Comparison of ENCODE assay signal across 8 mouse cellular contexts in the genomic region with DNA sequence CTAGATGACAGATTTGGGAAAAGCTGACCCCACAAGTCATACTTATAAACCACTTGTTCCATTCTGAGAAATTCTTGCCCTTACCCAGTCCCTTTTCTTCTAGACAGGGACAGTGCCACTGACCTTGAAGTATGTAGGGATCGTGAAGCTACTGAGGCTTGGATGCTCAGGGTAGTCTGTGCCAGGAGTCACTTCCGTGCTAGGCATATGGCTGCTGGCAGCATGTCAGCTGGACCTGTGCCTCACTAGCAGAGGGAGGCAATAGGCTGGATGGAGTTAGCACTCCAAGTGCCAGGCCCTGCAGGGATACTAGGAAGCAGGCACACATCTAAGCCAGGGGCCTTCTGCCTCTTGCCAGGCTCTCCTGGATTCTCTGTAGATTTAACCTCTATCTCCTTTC. TPM values are rescaled to one million over a fixed set of nuclear protein-coding genes. Genes with fewer than 3 reads are reported as not detected.
DNase-seq lines count a peak whose midpoint lies in the region; ATAC-seq lines count a peak whose summit lies in the region.

No protein-coding gene starts in this region.

- peaks cover 50% of the 10 kb centered on the region for H3K36me3 ChIP-seq in megakaryocyte, embryonic 14.5 days (replicated peaks; ENCODE audit: low read length)
- peaks cover 41% of the 10 kb centered on the region for H3K36me3 ChIP-seq in heart, embryonic 12.5 days
- peaks cover 22% of the 10 kb centered on the region for H3K36me3 ChIP-seq in liver, embryonic 15.5 days (replicated peaks)

- H3K4me2 ChIP-seq in heart, embryonic 12.5 days = peak overlapping the region; percentile 76
- H3K4me2 ChIP-seq in liver, embryonic 15.5 days = peak overlapping the region; percentile 86

- H3K4me3 ChIP-seq in megakaryocyte, embryonic 14.5 days (replicated peaks) = peak overlapping the region; percentile 93
- peak overlapping the region; percentile 62 for H3K4me3 ChIP-seq in heart, embryonic 12.5 days
- peak overlapping the region; percentile 67 for H3K4me3 ChIP-seq in liver, embryonic 15.5 days (replicated peaks)

- no peaks in the 10 kb centered on the region for H3K9me3 ChIP-seq in megakaryocyte, embryonic 14.5 days
- H3K9me3 ChIP-seq in heart, embryonic 12.5 days (replicated peaks) = no peaks in the 10 kb centered on the region
- H3K9me3 ChIP-seq in liver, embryonic 15.5 days (replicated peaks) = no peaks in the 10 kb centered on the region

- H3K4me1 ChIP-seq in megakaryocyte, embryonic 14.5 days = peaks cover 43% of the 10 kb centered on the region
- peaks cover 17% of the 10 kb centered on the region for H3K4me1 ChIP-seq in heart, embryonic 12.5 days (replicated peaks)
- H3K4me1 ChIP-seq in liver, embryonic 15.5 days (replicated peaks) = peaks cover 32% of the 10 kb centered on the region

- WGBS in heart, embryonic 12.5 days = 59% methylated on average over 2 of the region's 2 CpGs
- WGBS in liver, embryonic 15.5 days (ENCODE audit: insufficient replicate concordance) = 67% methylated on average over 2 of the region's 2 CpGs

- no peaks in the 10 kb centered on the region for H3K27me3 ChIP-seq in megakaryocyte, embryonic 14.5 days (replicated peaks)
- no peaks in the 10 kb centered on the region for H3K27me3 ChIP-seq in heart, embryonic 12.5 days (replicated peaks)
- H3K27me3 ChIP-seq in liver, embryonic 15.5 days = 0 out of 2 replicates have a peak, but pooled peaks cover 4% of the 10 kb centered on the region

- no peak overlapping the region; the same call in 1 of the 2 replicates for H3K9ac ChIP-seq in heart, embryonic 12.5 days
- H3K9ac ChIP-seq in liver, embryonic 15.5 days = peak overlapping the region; percentile 64; the same call in 1 of the 2 replicates

- H3K27ac ChIP-seq in heart, embryonic 12.5 days (ENCODE audit: poor library complexity, severe bottlenecking) = peak overlapping the region; percentile 92; the same call in 1 of the 2 replicates
- H3K27ac ChIP-seq in liver, embryonic 15.5 days (replicated peaks) = peak overlapping the region; percentile 74; the same call in 1 of the 2 replicates

- no peak for ATAC-seq in megakaryocyte, adult 5-6 weeks (ENCODE audit: poor library complexity, severe bottlenecking)
- ATAC-seq in heart, embryonic 12.5 days (ENCODE audit: insufficient number of reproducible peaks, low FRiP score) = no peak
- ATAC-seq in liver, embryonic 15.5 days (ENCODE audit: insufficient read depth) = no peak

- DNase-seq in cerebellum, adult 11 months = peak; percentile 92
- DNase-seq in kidney, postnatal 10 days = peak; percentile 77
- peak; percentile 51 for DNase-seq in right cerebral cortex, postnatal 14 days
- no peak for DNase-seq in yolk sac, embryonic 10.5 days (ENCODE audit: low spot score)

RNA-seq across cellular contexts. Expression of a gene that starts 1.5 kb away (rescaled TPM):
- polyA plus RNA-seq in megakaryocyte, embryonic 14.5 days (2012; ENCODE audit: insufficient read depth, low replicate concordance) = 13.1 and 13.2 TPM in 2 replicates
- 16.3 and 19.8 TPM in 2 replicates for total RNA-seq in megakaryocyte, adult 5-6 weeks (2015)
- 8.4 and 8.6 TPM in 2 replicates for total RNA-seq in megakaryocyte, adult 5-6 weeks (2017)
- 46.5 and 47.6 TPM in 2 replicates for polyA plus RNA-seq in heart, embryonic 12.5 days (2016; fragmentation: Nextera tagmentation; extraction: Ambion mirVana)
- polyA plus RNA-seq in liver, embryonic 15.5 days (2015; fragmentation: Nextera tagmentation; extraction: Ambion mirVana) = 16.3 and 17.3 TPM in 2 replicates

RNA-seq across cellular contexts. Expression of a gene that starts 16.1 kb away (rescaled TPM):
- polyA plus RNA-seq in megakaryocyte, embryonic 14.5 days (2012; ENCODE audit: insufficient read depth, low replicate concordance) = 2.0 and 2.8 TPM in 2 replicates
- 0.25 TPM in 1 of 2 replicates, not detected in the other for total RNA-seq in megakaryocyte, adult 5-6 weeks (2015)
- total RNA-seq in megakaryocyte, adult 5-6 weeks (2017) = 0.15 and 0.37 TPM in 2 replicates
- polyA plus RNA-seq in heart, embryonic 12.5 days (2016; fragmentation: Nextera tagmentation; extraction: Ambion mirVana) = 14.2 and 15.3 TPM in 2 replicates
- polyA plus RNA-seq in liver, embryonic 15.5 days (2015; fragmentation: Nextera tagmentation; extraction: Ambion mirVana) = 1.5 and 1.6 TPM in 2 replicates

RNA-seq across cellular contexts. Expression of a gene that starts 42.2 kb away (rescaled TPM):
- 0.12 TPM in 1 of 2 replicates, not detected in the other for polyA plus RNA-seq in megakaryocyte, embryonic 14.5 days (2012; ENCODE audit: insufficient read depth, low replicate concordance)
- not detected in 2 replicates for total RNA-seq in megakaryocyte, adult 5-6 weeks (2015)
- not detected in 2 replicates for total RNA-seq in megakaryocyte, adult 5-6 weeks (2017)
- polyA plus RNA-seq in heart, embryonic 12.5 days (2016; fragmentation: Nextera tagmentation; extraction: Ambion mirVana) = not detected in 2 replicates
- not detected in 2 replicates for polyA plus RNA-seq in liver, embryonic 15.5 days (2015; fragmentation: Nextera tagmentation; extraction: Ambion mirVana)

RNA-seq across cellular contexts. Expression of a gene that starts 58.5 kb away (rescaled TPM):
- polyA plus RNA-seq in megakaryocyte, embryonic 14.5 days (2012; ENCODE audit: insufficient read depth, low replicate concordance) = not detected in 2 replicates
- not detected in 2 replicates for total RNA-seq in megakaryocyte, adult 5-6 weeks (2015)
- total RNA-seq in megakaryocyte, adult 5-6 weeks (2017) = not detected in 2 replicates
- polyA plus RNA-seq in heart, embryonic 12.5 days (2016; fragmentation: Nextera tagmentation; extraction: Ambion mirVana) = not detected in 2 replicates
- not detected in 2 replicates for polyA plus RNA-seq in liver, embryonic 15.5 days (2015; fragmentation: Nextera tagmentation; extraction: Ambion mirVana)
